Mouse (Mus musculus) urinary bladder, postnatal 10 days (tissue): ENCODE measurements around the gene Slc25a54.

ENCODE experiments used
- DNase-seq: peaks from one replicate; pipeline ENCODE4 v3.0.0; 2022; ENCODE audit warnings: low spot score

Gene Slc25a54

GRCm38 (mm10) chr3:109125531-109125930 is 45.3 kb downstream of the Slc25a54 start:
- no peak for DNase-seq

- no peak for DNase-seq
These were observed 49.5 kb downstream of the Slc25a54 start for GRCm38 (mm10) chr3:109129768-109130167.

GRCm38 (mm10) chr3:109132966-109133365 is 52.7 kb downstream of the Slc25a54 start:
- DNase-seq: no peak

GRCm38 (mm10) chr3:109134036-109134435 is 53.8 kb downstream of the Slc25a54 start:
- DNase-seq: no peak

GRCm38 (mm10) chr3:109135352-109135751 is 55.1 kb downstream of the Slc25a54 start:
- no peak for DNase-seq

GRCm38 (mm10) chr3:109152561-109152960 is 72.3 kb downstream of the Slc25a54 start:
- DNase-seq: no peak

- no peak for DNase-seq
These were observed 73.1 kb downstream of the Slc25a54 start for GRCm38 (mm10) chr3:109153410-109153809.

GRCm38 (mm10) chr3:109155926-109156669 is 75.8 kb downstream of the Slc25a54 start:
- DNase-seq: no peak

GRCm38 (mm10) chr3:109157481-109157880 is 77.2 kb downstream of the Slc25a54 start:
- no peak for DNase-seq

GRCm38 (mm10) chr3:109164088-109164487 is 83.8 kb downstream of the Slc25a54 start:
- DNase-seq: no peak

- DNase-seq: no peak
These were observed 84.4 kb downstream of the Slc25a54 start for GRCm38 (mm10) chr3:109164644-109165043.

GRCm38 (mm10) chr3:109165214-109165829 is 85.1 kb downstream of the Slc25a54 start:
- DNase-seq: no peak
